Mouse (Mus musculus) cerebellum, adult 2 months (tissue): ENCODE measurements around the gene Cldn7.

Experiments used
- CTCF ChIP-seq: fragments of 200-500 bp; IDR thresholded peaks from 2 replicates; pipeline ENCODE4 v1.5.1; 2011; ENCODE audit warnings: low read depth, mild to moderate bottlenecking, control low read depth, low read length, moderate library complexity, borderline replicate concordance; ENCODE audit not compliant: insufficient read depth
- POLR2A ChIP-seq: fragments of 200-500 bp; IDR thresholded peaks from 2 replicates; pipeline ENCODE4 v1.6.1; 2011; ENCODE audit warnings: low read length, control low read depth, borderline replicate concordance; ENCODE audit not compliant: insufficient read depth

- TF ChIP-seq POLR2A, result no peak
- no peak for TF ChIP-seq CTCF
Measured at GRCm38 (mm10) chr11:69939181-69939580, 25.4 kb upstream of the Cldn7 start.
